ENCODE assay signal across 11 mouse cellular contexts in genomic region chr6:114690661-114691060, GRCm38 (mm10). TPM values are rescaled to one million over a fixed set of nuclear protein-coding genes. Genes with fewer than 3 reads are reported as not detected.
DNase-seq lines count a peak whose midpoint lies in the region; ATAC-seq lines count a peak whose summit lies in the region.
"Had no signal": no experiment of that assay in that cellular context is flagged by ENCODE, and none has a peak within 500 bp of the region (broad histone marks: within the 10 kb centered on the region; RNA-seq: fewer than 3 reads in every experiment).

No protein-coding gene starts in this region.

- H3K27ac ChIP-seq in hindbrain, embryonic 16.5 days (ENCODE audit: low read depth, low read length), result 0 out of 2 replicates have a peak overlapping the region, but pooled peaks have one; percentile 21
- H3K27ac ChIP-seq in hindbrain, embryonic 11.5 days (ENCODE audit: low read depth, low read length), result no peak overlapping the region
- H3K27ac ChIP-seq: hindbrain, embryonic 15.5 days; macrophage had no signal

- WGBS in hindbrain, embryonic 16.5 days, result 19% methylated on average over 2 of the region's 2 CpGs
- WGBS in hindbrain, embryonic 11.5 days, result 52% methylated on average over 2 of the region's 2 CpGs

- no peak overlapping the region for H3K4me2 ChIP-seq in hindbrain, embryonic 16.5 days (ENCODE audit: low read length)
- H3K4me2 ChIP-seq in hindbrain, embryonic 11.5 days (replicated peaks; ENCODE audit: low read depth, low read length), result no peak overlapping the region
- H3K4me2 ChIP-seq: hindbrain, embryonic 15.5 days had no signal

- peaks cover 6% of the 10 kb centered on the region for H3K4me1 ChIP-seq in hindbrain, embryonic 16.5 days (ENCODE audit: control insufficient read depth, insufficient read depth, low read depth, low read length)
- no peaks in the 10 kb centered on the region for H3K4me1 ChIP-seq in hindbrain, embryonic 11.5 days (replicated peaks; ENCODE audit: control insufficient read depth, insufficient read depth, low read length)

- no peak overlapping the region for H3K4me3 ChIP-seq in hindbrain, embryonic 16.5 days (ENCODE audit: low read length)
- no peak overlapping the region for H3K4me3 ChIP-seq in hindbrain, embryonic 11.5 days (ENCODE audit: low read depth, low read length)
- H3K4me3 ChIP-seq: hindbrain, embryonic 15.5 days had no signal

- no peaks in the 10 kb centered on the region for H3K27me3 ChIP-seq in hindbrain, embryonic 16.5 days (replicated peaks; ENCODE audit: control insufficient read depth, insufficient read depth, low read length)
- no peaks in the 10 kb centered on the region for H3K27me3 ChIP-seq in hindbrain, embryonic 11.5 days (ENCODE audit: control insufficient read depth, insufficient read depth, low read length)
- H3K27me3 ChIP-seq: hindbrain, embryonic 15.5 days had no signal

- DNase-seq in adrenal gland, postnatal 10 days, result peak; percentile 56
- no peak for DNase-seq in adrenal gland, adult 18-20 months (ENCODE audit: low spot score in 2 of 2)
- DNase-seq in hindbrain, embryonic 11.5 days (ENCODE audit: low spot score), result no peak
- peak; percentile 79 for DNase-seq in 3T3-L1 (ENCODE audit: low read depth, low spot score)
- peak; percentile 47 to 50 for DNase-seq in kidney, postnatal 25 days
- no peak for DNase-seq in ovary, adult 18-20 months (ENCODE audit: low spot score)
- DNase-seq: forebrain, postnatal 0 days had no signal

- no peaks in the 10 kb centered on the region for H3K9me3 ChIP-seq in hindbrain, embryonic 16.5 days (ENCODE audit: control insufficient read depth, low read length)
- H3K9me3 ChIP-seq in hindbrain, embryonic 11.5 days (ENCODE audit: control insufficient read depth, low read length), result no peaks in the 10 kb centered on the region
- H3K9me3 ChIP-seq: hindbrain, embryonic 15.5 days had no signal

- no peaks in the 10 kb centered on the region for H3K36me3 ChIP-seq in hindbrain, embryonic 16.5 days (ENCODE audit: control insufficient read depth, insufficient read depth, low read length)
- H3K36me3 ChIP-seq in hindbrain, embryonic 11.5 days (ENCODE audit: control insufficient read depth, insufficient read depth, low read length), result no peaks in the 10 kb centered on the region
- H3K36me3 ChIP-seq: hindbrain, embryonic 15.5 days had no signal

- ATAC-seq in hindbrain, embryonic 16.5 days, result no peak
- ATAC-seq in hindbrain, embryonic 11.5 days (ENCODE audit: low FRiP score), result no peak
- ATAC-seq in frontal cortex, adult (ENCODE audit: low TSS enrichment), result no peak
- ATAC-seq: forebrain, postnatal 0 days had no signal

- 0 out of 2 replicates have a peak overlapping the region, but pooled peaks have one; percentile 23 for H3K9ac ChIP-seq in hindbrain, embryonic 16.5 days (ENCODE audit: low read depth, low read length)
- no peak overlapping the region for H3K9ac ChIP-seq in hindbrain, embryonic 11.5 days (ENCODE audit: low read depth, low read length)
- H3K9ac ChIP-seq: forebrain, postnatal 0 days; hindbrain, embryonic 15.5 days had no signal

RNA-seq across cellular contexts. Expression of gene Atg7, which starts 47.8 kb away (rescaled TPM):
- 10 to 100 TPM; 22.4 to 27.5 TPM for total RNA-seq in adrenal gland, postnatal 10 days (2021)
- 10 to 100 TPM; 24.9 to 27.6 TPM for total RNA-seq in adrenal gland, adult 18-20 months (2021)
- 18.0 and 20.2 TPM in 2 replicates for polyA plus RNA-seq in hindbrain, embryonic 16.5 days (2015; fragmentation: Nextera tagmentation; extraction: Ambion mirVana)
- 13.5 and 15.3 TPM in 2 replicates for polyA plus RNA-seq in hindbrain, embryonic 11.5 days (2014; fragmentation: Nextera tagmentation; extraction: Ambion mirVana)

Comparison
In these comparisons a context has a peak if more than half of its experiments do, and no peak if none do; other contexts are left out.
1. DNase-seq: peak in adrenal gland, postnatal 10 days (single experiment), 3T3-L1 (single experiment) and kidney, postnatal 25 days (2 of 2); none in adrenal gland, adult 18-20 months (0 of 2), hindbrain, embryonic 11.5 days (single experiment) and ovary, adult 18-20 months (single experiment).